Comparison of ENCODE assay signal across 8 mouse cellular contexts in the genomic region with DNA sequence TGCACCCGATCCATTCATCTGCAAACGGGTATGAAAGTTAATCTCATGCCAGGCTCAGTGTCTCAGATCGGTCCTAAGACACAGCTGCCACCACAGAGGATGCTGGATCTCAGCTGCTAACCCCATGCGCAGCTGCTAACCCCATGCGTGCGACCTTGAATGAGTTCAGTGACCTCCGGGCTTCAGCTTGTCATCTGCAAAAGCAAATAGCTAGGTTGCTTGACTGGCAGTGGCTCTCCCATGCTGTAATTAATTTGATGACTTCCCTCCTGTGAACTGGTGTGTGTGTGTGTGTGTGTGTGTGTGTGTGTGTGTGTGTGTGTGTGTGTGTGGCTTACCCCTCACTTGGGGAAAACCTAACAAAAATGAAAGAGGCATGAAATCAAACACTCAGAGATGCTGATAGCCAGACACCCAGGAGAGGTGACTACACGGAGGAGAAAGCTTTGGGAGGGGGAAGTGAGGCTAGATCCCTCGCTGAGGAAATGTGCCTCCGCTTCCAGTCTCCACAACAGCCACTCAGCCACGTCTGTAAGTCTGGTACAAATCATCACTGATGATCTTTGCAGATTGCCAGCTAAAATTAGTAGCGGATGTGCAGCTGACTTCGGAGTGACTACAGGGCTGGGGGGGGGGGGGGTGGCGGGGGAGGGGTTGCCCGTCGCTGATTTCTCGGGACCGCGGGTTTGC. TPM values are rescaled to one million over a fixed set of nuclear protein-coding genes. Genes with fewer than 3 reads are reported as not detected.
DNase-seq lines count a peak whose midpoint lies in the region; ATAC-seq lines count a peak whose summit lies in the region.

No protein-coding gene starts in this region.

- ATAC-seq in megakaryocyte-erythroid progenitor cell, adult 5-6 weeks (replicated peaks; ENCODE audit: low FRiP score, low TSS enrichment, poor library complexity, severe bottlenecking): no peak

- peak; percentile 18 for DNase-seq in adrenal gland, postnatal 14 days
- DNase-seq in adrenal gland, adult 8-10 months: no peak
- DNase-seq in thymus, postnatal 14 days: peak; percentile 10
- no peak for DNase-seq in thymus, postnatal 4 days
- DNase-seq in induced T-regulatory cell, adult 2 months (ENCODE audit: low read depth): peak; percentile 47
- peak; percentile 72 for DNase-seq in retina, embryonic 14.5 days (ENCODE audit: low spot score)
- no peak for DNase-seq in testis, postnatal 14 days (ENCODE audit: low spot score)

RNA-seq across cellular contexts. Expression of gene Suds3, which starts 47.0 kb away (rescaled TPM):
- 88.4 and 109 TPM in 2 replicates for total RNA-seq in adrenal gland, postnatal 14 days (2021)
- total RNA-seq in adrenal gland, adult 8-10 months (2022): 100 to 1,000 TPM; 108 to 130 (median 123) TPM
- 47.7 and 59.1 TPM in 2 replicates for total RNA-seq in megakaryocyte-erythroid progenitor cell, adult 5-6 weeks (2014; fragmentation: Nextera tagmentation)
- total RNA-seq in megakaryocyte-erythroid progenitor cell, adult 5-6 weeks (2017): 106 and 110 TPM in 2 replicates

RNA-seq across cellular contexts. Expression of gene Taok3, which starts 51.0 kb away (rescaled TPM):
- total RNA-seq in adrenal gland, postnatal 14 days (2021): 29.8 and 35.4 TPM in 2 replicates
- 10 to 100 TPM; 36.8 to 59.1 (median 47.9) TPM for total RNA-seq in adrenal gland, adult 8-10 months (2022)
- total RNA-seq in megakaryocyte-erythroid progenitor cell, adult 5-6 weeks (2014; fragmentation: Nextera tagmentation): 92.8 and 105 TPM in 2 replicates
- 79.4 and 88.0 TPM in 2 replicates for total RNA-seq in megakaryocyte-erythroid progenitor cell, adult 5-6 weeks (2017)

Comparison
In these comparisons a context has a peak if more than half of its experiments do, and no peak if none do; other contexts are left out.
1. DNase-seq: peak in adrenal gland, postnatal 14 days (single experiment), thymus, postnatal 14 days (single experiment), induced T-regulatory cell, adult 2 months (single experiment) and retina, embryonic 14.5 days (single experiment); none in adrenal gland, adult 8-10 months (single experiment), thymus, postnatal 4 days (single experiment) and testis, postnatal 14 days (single experiment).